Mouse (Mus musculus) testis, adult 2 months (tissue): Measurements from ENCODE around the gene 4930426L09Rik.

Experiments
- CTCF ChIP-seq: fragments of 200-500 bp; IDR thresholded peaks from 2 replicates; pipeline ENCODE4 v1.5.1; 2012; ENCODE audit warnings: low read depth, mild to moderate bottlenecking, inconsistent platforms, low read length, moderate library complexity; ENCODE audit not compliant: control insufficient read depth, insufficient read depth, insufficient replicate concordance
- POLR2A ChIP-seq: fragments of 200-500 bp; IDR thresholded peaks from 2 replicates; pipeline ENCODE4 v1.6.1; 2012; ENCODE audit warnings: low read depth, mild to moderate bottlenecking, inconsistent platforms, low read length, moderate library complexity; ENCODE audit not compliant: control insufficient read depth

- TF ChIP-seq CTCF (no peak), POLR2A (no peak)
Observed at GRCm38 (mm10) chr2:19016348-19016747, 18.2 kb downstream of the 4930426L09Rik start.
